In genomic region chr1:189007239-189007979, GRCm38 (mm10) we compare ENCODE assay signal across 8 mouse cellular contexts. TPM values are rescaled to one million over a fixed set of nuclear protein-coding genes. Genes with fewer than 3 reads are reported as not detected.
A peak's percentile ranks its signal among the peaks of the same experiment; 100 is the strongest.
DNase-seq lines count a peak whose midpoint lies in the region; ATAC-seq lines count a peak whose summit lies in the region.

Gene Kctd3, minus strand, starts transcription at chr1:189007841.

- peak within 1 kb of the TSS; percentile 62; the same call in 1 of the 2 replicates for H3K27ac ChIP-seq in hindbrain, embryonic 14.5 days

- peak; percentile 91 for ATAC-seq in hindbrain, embryonic 14.5 days (ENCODE audit: low FRiP score)

- DNase-seq in R1 (ENCODE audit: low read depth, low spot score), result peak; percentile 91
- peak; percentile 100 for DNase-seq in cerebellum, postnatal 25 days
- DNase-seq in frontal cortex, postnatal 25 days (ENCODE audit: low spot score in 2 of 2), result peak; percentile 94 to 96
- peak; percentile 94 for DNase-seq in hindbrain, embryonic 14.5 days (ENCODE audit: low spot score)
- DNase-seq in layer of hippocampus, postnatal 36 days, result peak; percentile 94 to 98
- peak; percentile 97 for DNase-seq in lung, postnatal 36 days
- DNase-seq in retina, postnatal 1 day, result peak; percentile 96
- DNase-seq in urinary bladder, adult 18-20 months (ENCODE audit: low spot score in 2 of 2), result peak; percentile 93 to 98

- H3K4me2 ChIP-seq in hindbrain, embryonic 14.5 days (replicated peaks), result peak within 1 kb of the TSS; percentile 97

- no peaks in the 10 kb centered on the region for H3K9me3 ChIP-seq in hindbrain, embryonic 14.5 days (ENCODE audit: control insufficient read depth, low read length)

- H3K9ac ChIP-seq in hindbrain, embryonic 14.5 days, result peak within 1 kb of the TSS; percentile 96

- peaks cover 27% of the 10 kb centered on the region for H3K4me1 ChIP-seq in hindbrain, embryonic 14.5 days (replicated peaks; ENCODE audit: control insufficient read depth, insufficient read depth, low read length)

- H3K27me3 ChIP-seq in hindbrain, embryonic 14.5 days (ENCODE audit: control insufficient read depth, insufficient read depth, low read length), result no peaks in the 10 kb centered on the region; the same call in 1 of the 2 replicates

- H3K36me3 ChIP-seq in hindbrain, embryonic 14.5 days (replicated peaks; ENCODE audit: control insufficient read depth, insufficient read depth), result no peaks in the 10 kb centered on the region

- under 1% methylated on average over 74 of the region's 74 CpGs for WGBS in hindbrain, embryonic 14.5 days

- peak within 1 kb of the TSS; percentile 96 for H3K4me3 ChIP-seq in hindbrain, embryonic 14.5 days (replicated peaks; ENCODE audit: low read length)

RNA-seq across cellular contexts. Expression of gene Kctd3, which starts in this region (rescaled TPM):
- 54.1 and 56.2 TPM in 2 replicates for polyA plus RNA-seq in hindbrain, embryonic 14.5 days (2014; fragmentation: Nextera tagmentation; extraction: Ambion mirVana)
- total RNA-seq in layer of hippocampus, postnatal 36 days (2021), result 10 to 100 TPM; 79.0 to 89.2 TPM

Comparison
In these comparisons a context has a peak if more than half of its experiments do, and no peak if none do; other contexts are left out.
1. Peak in every context shown above with its lines: DNase-seq, ATAC-seq, H3K4me3 ChIP-seq and H3K27ac ChIP-seq.